Mouse (Mus musculus): ENCODE measurements around the gene Atrnl1.

DNA sequence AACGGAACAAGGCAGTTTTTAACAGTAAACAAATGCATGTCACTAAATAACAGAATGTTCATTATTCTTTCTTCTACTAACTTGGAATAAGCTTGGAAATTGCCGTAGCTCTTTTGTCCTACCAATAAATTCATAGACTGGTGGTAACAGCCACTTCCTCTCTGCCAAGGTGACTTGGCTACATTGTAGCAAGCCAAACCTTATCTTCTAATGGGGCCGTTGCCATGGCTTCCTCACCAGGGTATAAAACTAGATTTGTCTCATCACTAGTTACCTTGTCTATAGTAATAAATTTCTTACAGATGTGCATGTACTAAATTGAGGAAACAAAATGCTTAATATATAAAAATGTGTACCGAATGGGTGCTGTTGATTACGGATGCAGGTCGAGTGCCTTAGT is 298.6 kb downstream of the Atrnl1 start:
- TF ChIP-seq POLR2A (IDR thresholded peaks at IDR 0.05; ENCODE audit: extremely low read depth, insufficient read depth, low read length) (no peak), CTCF (IDR thresholded peaks at IDR 0.05; ENCODE audit: extremely low read depth, insufficient read depth, low read length) (no peak)
